Mouse (Mus musculus): ENCODE measurements at regions not wholly inside any gene's neighbourhood (a gene's known extent, or its start where the extent isn't known, plus 50 kb on each side); places are given as distances from the start of the nearest gene placed in this dataset.

DNA sequence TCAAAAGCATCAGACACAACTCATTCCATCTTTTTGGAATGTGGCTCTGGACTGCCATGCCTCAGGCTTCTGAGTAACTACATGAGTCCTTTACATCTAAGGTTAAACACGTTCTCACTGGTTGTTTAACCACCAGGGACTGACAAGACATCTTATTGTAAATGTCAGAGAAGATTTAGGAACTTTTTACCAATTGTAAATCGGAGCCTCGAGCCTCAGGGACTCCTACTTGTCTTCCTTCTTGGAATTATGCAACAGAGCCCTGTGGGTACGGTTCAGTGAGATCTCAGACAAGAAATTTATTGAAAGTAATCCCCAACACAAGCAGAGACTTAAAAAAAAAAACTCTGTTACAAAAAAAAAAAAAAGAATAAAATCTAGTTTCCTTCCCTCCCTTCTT is 187.7 kb downstream of the Slc4a3 start:
- Histone ChIP-seq H3K27me3 (ENCODE audit: control insufficient read depth, insufficient read depth, low read length, poor library complexity, severe bottlenecking) (no peaks in the 10 kb centered on the region), H3K36me3 (ENCODE audit: control insufficient read depth, insufficient read depth, low read length, poor library complexity, severe bottlenecking) (no peaks in the 10 kb centered on the region)
- no peak for DNase-seq (ENCODE audit: low read depth, low spot score)

DNA sequence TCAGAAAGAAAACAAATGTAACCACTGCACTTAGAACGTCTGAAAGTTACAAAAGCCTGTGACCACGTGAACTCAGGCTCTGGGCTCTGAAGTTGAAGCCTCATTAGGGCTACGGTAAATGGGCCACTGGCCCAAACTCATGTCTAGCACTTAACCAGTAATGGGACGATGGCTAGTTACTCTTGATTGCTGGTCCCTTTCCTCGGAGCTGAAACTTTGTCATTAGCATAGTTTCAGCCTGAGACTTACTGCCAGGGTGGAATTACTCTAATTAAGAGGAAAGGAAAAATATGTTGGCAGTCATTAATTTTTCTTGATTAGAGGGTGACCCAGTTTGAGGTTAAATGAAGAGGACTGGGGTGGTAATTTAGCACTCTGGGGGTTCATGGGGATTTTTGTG is 192.6 kb downstream of the Slc4a3 start:
- DNase-seq (ENCODE audit: low read depth, low spot score) = no peak
- Histone ChIP-seq H3K36me3 (ENCODE audit: control insufficient read depth, insufficient read depth, low read length, poor library complexity, severe bottlenecking) (no peaks in the 10 kb centered on the region), H3K27me3 (ENCODE audit: control insufficient read depth, insufficient read depth, low read length, poor library complexity, severe bottlenecking) (no peaks in the 10 kb centered on the region)

DNA sequence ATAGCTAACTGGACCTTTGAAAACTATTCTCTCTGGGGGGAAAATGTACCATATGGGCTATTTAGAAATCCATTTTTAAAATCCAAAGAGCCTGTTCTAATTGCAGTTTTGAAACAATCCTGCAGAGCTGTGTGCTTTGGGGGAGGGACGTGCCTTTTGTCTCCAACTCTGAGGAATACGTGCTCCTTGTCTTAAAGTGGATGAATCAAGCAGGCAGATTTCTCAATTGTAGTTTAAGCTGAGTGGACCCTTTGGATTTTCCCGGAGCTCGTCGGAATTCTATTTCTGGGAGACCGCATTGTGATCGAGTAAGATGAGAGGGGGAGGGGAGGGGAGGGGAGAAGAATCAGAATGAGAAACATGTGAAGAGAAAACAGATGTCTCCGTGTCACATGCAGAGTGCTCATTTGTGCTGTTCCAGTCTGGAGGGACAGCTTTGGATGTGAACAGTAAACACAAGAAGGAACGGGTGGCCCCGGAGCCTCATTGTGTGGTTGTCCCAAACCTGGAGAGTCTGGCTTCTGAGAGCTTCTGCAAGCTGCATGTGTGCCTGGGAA is 203.7 kb downstream of the Slc4a3 start:
- Histone ChIP-seq H3K27me3 (ENCODE audit: control insufficient read depth, insufficient read depth, low read length, poor library complexity, severe bottlenecking) (no peaks in the 10 kb centered on the region), H3K36me3 (ENCODE audit: control insufficient read depth, insufficient read depth, low read length, poor library complexity, severe bottlenecking) (no peaks in the 10 kb centered on the region)
- no peak for DNase-seq (ENCODE audit: low read depth, low spot score)

DNA sequence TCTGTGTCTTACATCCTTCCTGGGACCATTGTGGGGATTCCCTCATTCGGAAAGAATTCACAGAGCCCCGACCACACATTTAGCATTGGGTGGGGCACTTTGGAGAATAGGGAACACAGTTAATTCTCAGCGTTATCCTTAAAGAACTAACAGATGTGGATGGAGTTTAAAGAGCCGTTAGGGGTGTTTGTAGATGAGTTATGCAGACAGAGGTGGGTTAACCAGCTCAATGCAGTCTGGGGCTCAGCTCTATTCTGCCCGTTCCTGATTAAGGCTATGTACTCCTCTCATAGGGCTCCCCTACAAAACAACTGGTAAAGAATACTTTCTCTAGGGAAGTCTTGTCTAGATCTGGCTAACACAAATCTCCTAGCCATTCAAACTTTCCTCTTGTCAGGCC is 226.1 kb downstream of the Slc4a3 start:
- Histone ChIP-seq H3K36me3 (ENCODE audit: control insufficient read depth, insufficient read depth, low read length, poor library complexity, severe bottlenecking) (no peaks in the 10 kb centered on the region), H3K27me3 (ENCODE audit: control insufficient read depth, insufficient read depth, low read length, poor library complexity, severe bottlenecking) (no peaks in the 10 kb centered on the region)
- no peak for DNase-seq (ENCODE audit: low read depth, low spot score)

DNA sequence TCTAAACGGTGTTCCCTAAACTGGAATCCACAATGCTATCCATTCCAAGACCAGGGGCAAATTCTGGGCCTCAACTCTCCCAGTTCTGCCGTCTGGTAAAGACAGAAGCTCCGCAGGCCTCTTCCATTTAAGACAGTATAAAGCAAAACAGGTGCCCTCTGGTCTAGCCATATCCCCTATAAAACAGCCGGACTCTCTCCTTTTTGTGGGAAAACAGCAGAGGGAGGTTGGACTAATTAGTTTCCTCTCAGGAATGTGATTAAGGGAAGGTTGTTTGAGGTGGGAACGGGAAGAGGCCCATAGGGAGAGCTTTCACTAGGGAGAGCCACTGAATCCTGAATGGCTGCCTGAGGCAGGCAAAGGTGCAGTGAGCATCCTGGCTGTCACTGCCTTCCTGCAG is 226.9 kb downstream of the Slc4a3 start:
- no peaks in the 10 kb centered on the region for H3K27me3 ChIP-seq (ENCODE audit: control insufficient read depth, insufficient read depth, low read length, poor library complexity, severe bottlenecking)
- no peak for DNase-seq (ENCODE audit: low read depth, low spot score)

DNA sequence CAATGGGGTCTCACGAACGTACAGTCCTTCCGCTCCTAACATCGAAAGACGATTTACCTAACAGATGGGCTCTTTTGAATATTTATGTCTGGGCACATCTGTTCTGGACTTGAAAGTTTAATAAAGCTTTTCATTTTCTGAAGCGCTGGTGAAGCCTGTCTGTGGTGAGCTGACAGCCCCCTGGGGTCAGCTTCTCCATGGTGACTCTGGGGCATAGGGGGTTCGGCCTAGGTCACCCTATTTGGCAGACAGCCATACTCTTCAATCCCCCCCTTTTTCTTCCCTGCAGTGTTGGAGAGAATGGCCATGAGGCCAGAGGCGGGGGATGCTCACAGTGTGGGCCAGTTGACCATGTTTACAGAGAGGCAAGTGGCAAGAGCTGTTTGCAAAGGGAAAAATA is 232.8 kb downstream of the Slc4a3 start:
- no peaks in the 10 kb centered on the region for H3K27me3 ChIP-seq (ENCODE audit: control insufficient read depth, insufficient read depth, low read length, poor library complexity, severe bottlenecking)
- H3K36me3 ChIP-seq (ENCODE audit: control insufficient read depth, insufficient read depth, low read length, poor library complexity, severe bottlenecking) = no peaks in the 10 kb centered on the region
- no peak for DNase-seq (ENCODE audit: low read depth, low spot score)

More for the DNA sequence above, 226.9 kb downstream of the Slc4a3 start:
- no peaks in the 10 kb centered on the region for H3K36me3 ChIP-seq (ENCODE audit: control insufficient read depth, insufficient read depth, low read length, poor library complexity, severe bottlenecking)

DNA sequence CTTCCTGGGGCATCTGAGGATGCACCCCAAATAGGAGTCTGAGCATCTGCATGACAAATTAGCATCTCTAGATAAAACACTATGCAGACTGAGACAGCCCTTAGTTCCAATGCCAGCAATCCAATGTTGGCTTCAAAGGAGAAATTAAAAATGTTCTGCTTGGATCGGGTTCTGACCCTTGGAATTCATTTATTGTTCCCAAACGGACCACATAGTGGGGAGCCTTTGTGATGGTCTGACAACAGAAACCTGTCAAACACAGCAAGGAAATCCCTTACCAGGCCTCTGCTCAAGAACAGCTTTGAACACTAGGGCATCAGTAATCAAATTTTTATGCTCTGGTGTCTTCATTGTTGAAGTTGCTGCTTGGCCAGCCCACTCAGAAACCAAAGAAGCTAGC is 237.1 kb downstream of the Slc4a3 start:
- H3K36me3 ChIP-seq (ENCODE audit: control insufficient read depth, insufficient read depth, low read length, poor library complexity, severe bottlenecking) = no peaks in the 10 kb centered on the region
- no peak for DNase-seq (ENCODE audit: low read depth, low spot score)
- H3K27me3 ChIP-seq (ENCODE audit: control insufficient read depth, insufficient read depth, low read length, poor library complexity, severe bottlenecking) = no peaks in the 10 kb centered on the region

DNA sequence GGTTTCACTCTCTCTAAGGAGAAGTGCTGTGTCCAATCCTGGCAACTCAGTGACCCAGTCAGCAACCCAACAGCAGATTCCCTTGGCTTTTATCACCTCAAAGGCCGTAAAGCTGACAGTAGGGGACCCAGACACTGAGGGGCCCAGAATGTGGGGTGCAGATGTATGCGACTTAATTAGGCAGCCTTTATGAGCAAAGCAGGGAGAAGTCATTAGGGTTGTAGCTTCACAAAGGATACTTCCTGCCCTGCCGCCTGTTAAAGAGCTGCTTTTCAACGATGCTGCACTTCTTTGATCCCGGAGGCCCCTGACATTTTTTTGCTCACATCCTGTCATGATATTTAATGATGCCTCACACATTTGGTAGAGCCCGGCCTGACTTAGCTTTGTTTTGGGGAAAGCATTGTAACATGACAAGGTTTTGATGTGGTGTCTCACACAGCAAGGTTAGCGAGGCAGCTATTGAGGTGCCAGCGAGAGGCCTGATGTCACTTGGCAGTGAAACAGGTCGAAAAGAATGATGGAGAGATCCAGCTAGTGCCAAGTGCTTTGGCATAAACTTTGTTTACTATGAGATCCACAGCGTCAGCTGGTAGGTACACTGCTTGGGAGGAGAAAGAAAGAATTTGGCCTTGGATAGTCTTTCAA is 240.2 kb downstream of the Slc4a3 start:
- no peaks in the 10 kb centered on the region for H3K27me3 ChIP-seq (ENCODE audit: control insufficient read depth, insufficient read depth, low read length, poor library complexity, severe bottlenecking)
- DNase-seq (ENCODE audit: low read depth, low spot score) = no peak
- no peaks in the 10 kb centered on the region for H3K36me3 ChIP-seq (ENCODE audit: control insufficient read depth, insufficient read depth, low read length, poor library complexity, severe bottlenecking)

DNA sequence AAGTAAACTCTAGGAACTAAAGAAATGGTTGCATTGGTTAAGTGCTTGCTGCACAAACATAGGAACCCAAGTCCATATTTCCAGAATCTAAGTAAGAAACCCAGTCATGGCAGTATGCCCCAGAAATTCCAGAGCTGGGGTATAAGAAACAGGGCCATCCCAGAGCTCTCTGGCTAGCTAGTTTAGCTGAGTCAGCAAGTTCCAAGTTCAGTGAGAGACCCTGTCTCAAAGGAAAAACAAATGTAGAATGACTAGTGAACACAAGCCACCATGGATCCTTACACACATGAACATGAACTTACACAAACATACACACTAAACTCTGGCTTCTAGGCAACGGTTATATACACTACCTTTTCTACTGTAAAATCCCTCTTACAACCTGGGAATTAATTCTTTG is 245.4 kb downstream of the Slc4a3 start:
- no peaks in the 10 kb centered on the region for H3K36me3 ChIP-seq (ENCODE audit: control insufficient read depth, insufficient read depth, low read length, poor library complexity, severe bottlenecking)
- H3K27me3 ChIP-seq (ENCODE audit: control insufficient read depth, insufficient read depth, low read length, poor library complexity, severe bottlenecking) = no peaks in the 10 kb centered on the region
- no peak for DNase-seq (ENCODE audit: low read depth, low spot score)

DNA sequence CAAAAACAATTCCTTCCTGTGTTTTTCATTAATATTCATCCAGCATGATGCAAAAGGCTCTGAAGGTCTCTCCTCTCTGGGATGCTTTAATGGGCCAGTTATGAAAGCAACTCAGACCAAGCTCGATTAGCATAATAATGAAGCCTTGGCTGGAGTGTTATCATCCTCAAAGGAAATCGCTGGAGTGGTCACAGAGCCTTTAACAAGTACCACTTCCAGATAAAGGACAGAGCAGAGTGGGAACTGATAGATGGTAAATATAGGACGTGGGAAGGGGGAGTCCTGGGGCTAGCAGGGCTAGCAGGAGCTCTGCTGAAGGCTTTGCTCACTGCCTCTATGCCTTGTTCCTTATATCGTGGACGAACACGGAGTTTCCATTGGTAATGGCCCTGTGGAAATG is 251.7 kb downstream of the Slc4a3 start:
- no peaks in the 10 kb centered on the region for H3K36me3 ChIP-seq (ENCODE audit: control insufficient read depth, insufficient read depth, low read length, poor library complexity, severe bottlenecking)
- no peaks in the 10 kb centered on the region for H3K27me3 ChIP-seq (ENCODE audit: control insufficient read depth, insufficient read depth, low read length, poor library complexity, severe bottlenecking)
- DNase-seq (ENCODE audit: low read depth, low spot score) = no peak

DNA sequence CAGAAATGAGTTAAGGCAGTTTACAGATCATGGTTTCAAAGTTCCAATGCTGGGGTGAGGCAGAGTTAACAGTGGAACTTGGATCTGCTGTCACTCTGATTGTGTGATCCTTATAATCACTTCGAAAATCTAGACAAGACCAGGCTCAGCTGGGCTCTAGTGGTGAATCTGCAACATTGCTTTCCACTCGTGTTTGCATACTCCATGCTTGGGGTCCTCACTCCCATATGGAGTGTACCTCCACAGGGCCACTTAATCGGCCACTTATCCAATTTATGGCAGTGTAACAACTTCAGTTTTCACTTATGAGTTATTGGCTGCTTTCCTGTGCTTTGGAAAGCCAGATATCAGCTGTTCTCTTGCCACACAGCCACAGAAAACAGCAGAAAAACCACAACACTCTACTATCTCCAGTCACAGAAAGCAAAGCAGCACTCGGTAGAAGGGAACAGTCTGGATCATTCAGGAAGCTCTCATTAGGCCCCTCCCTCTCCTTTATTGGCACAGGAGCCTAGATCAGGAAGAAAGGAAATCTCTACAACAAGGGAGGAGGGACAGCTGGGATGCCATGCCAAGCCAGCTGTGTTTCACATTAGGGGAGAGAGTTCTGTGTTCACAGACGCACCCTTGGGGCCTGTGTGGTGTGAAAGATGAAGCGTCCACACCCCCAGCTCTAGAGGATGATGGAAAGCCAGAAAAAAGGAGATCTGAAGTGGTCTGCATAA is 252.5 kb downstream of the Slc4a3 start:
- H3K27me3 ChIP-seq (ENCODE audit: control insufficient read depth, insufficient read depth, low read length, poor library complexity, severe bottlenecking) = no peaks in the 10 kb centered on the region
- no peaks in the 10 kb centered on the region for H3K36me3 ChIP-seq (ENCODE audit: control insufficient read depth, insufficient read depth, low read length, poor library complexity, severe bottlenecking)
- DNase-seq (ENCODE audit: low read depth, low spot score) = no peak

DNA sequence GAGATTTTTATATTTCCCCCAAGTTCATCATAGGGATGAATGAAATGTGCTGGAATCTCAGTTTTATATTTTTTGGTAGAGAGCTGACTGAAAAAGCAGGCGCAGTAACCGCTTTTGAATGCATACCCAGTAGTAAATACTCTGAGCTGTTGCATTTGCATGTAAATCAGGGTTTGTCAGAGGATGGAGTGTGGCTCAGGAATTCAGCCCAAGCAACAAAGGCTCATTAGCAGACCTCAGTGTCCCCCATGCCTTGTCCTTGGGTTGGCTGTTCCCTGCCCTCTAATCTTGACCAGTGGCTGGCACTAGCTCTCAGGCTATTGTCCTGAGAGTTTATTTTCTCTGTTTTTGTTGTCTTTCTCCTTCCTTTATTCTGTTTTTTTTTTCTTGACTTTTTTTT is 258.4 kb downstream of the Slc4a3 start:
- no peak for DNase-seq (ENCODE audit: low read depth, low spot score)
- Histone ChIP-seq H3K27me3 (ENCODE audit: control insufficient read depth, insufficient read depth, low read length, poor library complexity, severe bottlenecking) (no peaks in the 10 kb centered on the region), H3K36me3 (ENCODE audit: control insufficient read depth, insufficient read depth, low read length, poor library complexity, severe bottlenecking) (no peaks in the 10 kb centered on the region)

DNA sequence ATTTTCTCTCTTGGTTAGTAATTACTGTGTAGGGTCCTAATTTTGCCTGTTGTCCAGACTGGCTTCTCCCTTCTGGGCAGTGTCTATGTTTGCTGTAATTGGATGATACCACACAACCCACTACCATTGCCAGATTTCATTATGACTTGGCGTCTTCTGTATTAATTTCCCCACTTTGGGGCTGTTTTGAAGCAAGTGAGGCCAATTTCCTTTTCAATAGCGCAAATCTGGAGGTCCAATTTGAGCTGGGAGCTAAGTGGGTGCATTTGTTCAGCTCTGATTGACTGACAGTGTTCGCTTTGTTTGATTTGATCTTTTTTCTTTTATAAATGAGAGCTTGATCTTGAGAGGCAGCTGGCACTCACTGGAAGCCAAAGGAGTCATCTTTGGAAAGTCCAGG is 266.4 kb downstream of the Slc4a3 start:
- Histone ChIP-seq H3K27me3 (ENCODE audit: control insufficient read depth, insufficient read depth, low read length, poor library complexity, severe bottlenecking) (no peaks in the 10 kb centered on the region), H3K36me3 (ENCODE audit: control insufficient read depth, insufficient read depth, low read length, poor library complexity, severe bottlenecking) (no peaks in the 10 kb centered on the region)
- DNase-seq (ENCODE audit: low read depth, low spot score) = no peak

DNA sequence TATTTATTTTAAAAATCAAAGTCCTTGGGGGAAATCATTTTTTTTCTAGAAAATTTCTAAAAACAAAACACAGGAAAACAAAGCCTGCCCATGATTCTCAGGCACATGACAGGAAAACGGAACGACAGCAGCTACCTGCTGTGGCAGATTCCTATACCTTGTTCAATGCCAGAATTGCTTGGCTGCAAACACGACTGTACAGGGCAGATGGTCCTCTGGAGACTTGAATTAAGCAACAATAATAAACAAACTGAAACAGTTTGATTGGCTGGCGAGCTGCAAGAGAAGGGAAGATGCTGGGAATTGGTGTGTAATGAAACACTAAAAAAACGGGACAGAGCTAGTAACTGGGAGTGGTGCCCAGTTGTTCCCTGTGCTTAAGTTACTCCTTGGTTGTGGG is 280.1 kb downstream of the Slc4a3 start:
- no peak for DNase-seq (ENCODE audit: low read depth, low spot score)
- H3K27me3 ChIP-seq (ENCODE audit: control insufficient read depth, insufficient read depth, low read length, poor library complexity, severe bottlenecking) = no peaks in the 10 kb centered on the region
- no peaks in the 10 kb centered on the region for H3K36me3 ChIP-seq (ENCODE audit: control insufficient read depth, insufficient read depth, low read length, poor library complexity, severe bottlenecking)

DNA sequence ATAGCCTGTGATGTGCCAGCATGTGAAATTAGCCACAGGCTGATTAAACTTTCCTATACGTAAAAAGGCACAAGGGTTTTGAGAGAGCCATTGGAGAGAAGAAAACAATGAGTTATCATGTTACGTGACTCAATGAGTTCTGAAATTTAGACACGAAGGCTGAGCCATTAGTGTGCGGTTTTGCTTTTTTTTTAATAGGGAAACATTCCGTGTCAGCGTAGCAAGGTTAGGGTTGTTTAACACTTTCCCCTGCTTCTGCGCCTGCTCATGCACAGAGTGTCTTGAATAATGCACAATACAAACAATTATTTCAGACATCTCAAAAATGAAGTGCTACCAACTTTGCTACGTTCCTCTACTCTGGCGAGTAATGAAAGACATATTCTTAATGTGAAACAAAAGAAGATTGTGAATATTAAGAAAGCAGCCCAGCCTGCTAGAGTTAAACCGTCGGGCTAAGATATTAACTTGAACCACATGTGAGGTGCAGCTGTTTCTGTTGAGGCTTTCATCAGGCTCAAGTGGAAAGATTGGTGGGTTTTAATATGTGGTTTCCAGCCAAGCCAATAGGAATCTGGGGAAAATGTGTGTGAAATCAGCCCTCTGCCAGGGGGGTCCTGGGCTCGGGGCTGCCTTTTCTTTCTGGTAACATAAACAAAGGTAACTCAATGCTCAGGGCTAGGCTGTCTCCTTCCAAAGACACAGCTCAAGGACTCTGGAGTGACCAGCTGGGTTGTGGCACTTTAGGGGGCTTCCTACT is 287.2 kb downstream of the Slc4a3 start:
- no peak for DNase-seq (ENCODE audit: low read depth, low spot score)
- Histone ChIP-seq H3K36me3 (ENCODE audit: control insufficient read depth, insufficient read depth, low read length, poor library complexity, severe bottlenecking) (no peaks in the 10 kb centered on the region), H3K27me3 (ENCODE audit: control insufficient read depth, insufficient read depth, low read length, poor library complexity, severe bottlenecking) (no peaks in the 10 kb centered on the region)

Measured in splenic B cell, adult 2 months (primary cell).